Mouse (Mus musculus) layer of hippocampus, postnatal 25 days (tissue): ENCODE results near the gene Clcn3. TPM values are rescaled to one million over a fixed set of nuclear protein-coding genes. Genes with fewer than 3 reads are reported as not detected.
"Not testable (repeated sequence)": the region's sequence is repeated elsewhere in the genome, so short reads cannot be mapped to it uniquely, and the experiment has no call there.

ENCODE experiments used
- DNase-seq, 2 experiments: peaks; one replicate each; pipeline ENCODE4 v3.0.0; 2022; ENCODE audit warnings: mixed read lengths in 2 of 2, low spot score in 1 of 2; ENCODE audit errors: extremely low spot score in 1 of 2
- total RNA-seq, 2 experiments: library from RNA; stranded (reverse); gene quantifications; 2 replicates each; pipeline ENCODE4 v1.2.3; 2021

Clcn3 gene
- 100 to 1,000 TPM; 123 to 124 TPM for total RNA-seq

DNA sequence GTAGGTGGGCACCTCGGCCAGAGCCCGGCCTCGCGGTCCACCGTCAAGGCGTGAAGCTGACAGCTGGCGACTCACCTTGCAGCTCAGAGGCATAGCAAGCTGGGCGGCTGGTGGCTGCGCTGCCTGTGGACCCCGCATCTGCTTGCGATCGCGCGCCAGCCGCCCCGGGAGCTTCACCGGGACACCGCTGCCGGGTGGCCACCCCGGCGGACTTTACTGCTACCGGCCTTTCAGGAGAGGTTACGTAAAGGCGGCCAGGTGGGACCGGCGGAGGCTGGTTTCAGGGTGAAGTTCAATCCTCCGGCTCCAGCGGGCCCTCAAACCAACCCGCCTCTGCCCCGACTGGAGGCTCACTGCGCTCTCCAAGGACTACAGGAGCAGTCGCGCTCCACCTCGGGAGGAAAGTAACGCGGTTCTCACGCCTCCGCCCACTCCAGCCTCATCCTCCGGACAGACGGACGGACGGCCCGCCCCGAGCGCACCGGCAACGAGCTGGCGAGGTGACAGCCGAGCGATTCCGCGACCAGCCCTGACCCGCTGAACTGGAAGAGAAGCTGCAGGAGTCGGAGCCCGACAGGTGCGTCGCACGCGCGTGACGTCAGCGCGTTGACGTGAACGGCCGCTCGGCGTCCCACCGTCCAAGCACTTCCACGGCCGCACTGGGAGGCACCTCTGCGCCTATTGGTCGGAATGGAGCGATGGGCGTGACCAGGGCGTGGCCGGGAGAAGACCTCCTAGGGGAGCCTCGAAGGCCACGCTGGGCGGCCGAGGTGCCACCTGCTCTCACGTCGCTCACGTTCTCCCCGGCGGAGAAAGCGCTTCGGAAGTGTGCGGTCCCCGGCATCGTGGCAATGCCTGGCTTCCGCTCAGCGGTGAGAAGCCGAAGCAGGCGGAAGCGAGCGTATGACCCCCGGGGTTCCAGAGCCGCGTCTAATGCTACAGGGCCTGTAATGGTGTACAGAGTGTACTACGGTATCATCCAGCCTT is at the start of gene Clcn3:
Clcn3 (minus strand) TSS at position 600 of the 987 bp plus-strand sequence.
- DNase-seq: peak; percentile 89 to 94

DNA sequence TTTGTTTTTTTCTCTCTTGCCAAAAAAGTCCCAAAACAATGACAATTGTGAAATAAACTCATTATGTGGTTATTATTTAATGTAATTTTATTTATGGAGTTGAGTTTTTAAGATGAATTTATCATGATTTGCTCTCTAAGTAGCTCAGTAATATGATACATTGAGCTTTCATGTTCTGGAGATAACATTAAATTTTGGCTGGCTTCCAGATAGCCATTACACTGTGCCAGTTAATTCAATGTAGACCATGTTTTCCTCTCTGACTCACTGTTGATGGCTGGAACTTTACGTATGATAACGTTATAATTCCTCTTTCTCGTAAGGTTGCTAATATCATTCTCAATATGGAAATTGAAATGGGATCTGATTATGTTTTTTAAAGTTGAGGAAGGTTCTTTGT is 13.4 kb upstream of the Clcn3 start:
- DNase-seq: no peak

DNA sequence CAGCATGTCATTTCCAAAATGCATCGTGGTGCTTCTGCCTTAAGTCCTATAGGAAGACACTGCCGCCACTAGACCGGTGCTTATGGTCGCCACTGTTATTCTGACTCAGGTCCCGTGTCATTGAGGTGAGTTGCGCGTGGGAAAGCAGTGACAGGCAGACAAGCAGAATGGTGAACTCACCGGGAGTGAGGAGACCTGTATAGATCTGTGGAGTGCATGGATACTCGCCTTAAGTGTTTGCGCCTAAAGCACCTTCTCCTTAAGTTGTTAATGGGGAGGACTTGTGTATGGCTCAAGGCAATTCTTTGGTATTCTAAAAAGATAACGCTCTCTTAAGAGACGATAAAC is 10.5 kb upstream of the Clcn3 start:
- DNase-seq: no peak

DNA sequence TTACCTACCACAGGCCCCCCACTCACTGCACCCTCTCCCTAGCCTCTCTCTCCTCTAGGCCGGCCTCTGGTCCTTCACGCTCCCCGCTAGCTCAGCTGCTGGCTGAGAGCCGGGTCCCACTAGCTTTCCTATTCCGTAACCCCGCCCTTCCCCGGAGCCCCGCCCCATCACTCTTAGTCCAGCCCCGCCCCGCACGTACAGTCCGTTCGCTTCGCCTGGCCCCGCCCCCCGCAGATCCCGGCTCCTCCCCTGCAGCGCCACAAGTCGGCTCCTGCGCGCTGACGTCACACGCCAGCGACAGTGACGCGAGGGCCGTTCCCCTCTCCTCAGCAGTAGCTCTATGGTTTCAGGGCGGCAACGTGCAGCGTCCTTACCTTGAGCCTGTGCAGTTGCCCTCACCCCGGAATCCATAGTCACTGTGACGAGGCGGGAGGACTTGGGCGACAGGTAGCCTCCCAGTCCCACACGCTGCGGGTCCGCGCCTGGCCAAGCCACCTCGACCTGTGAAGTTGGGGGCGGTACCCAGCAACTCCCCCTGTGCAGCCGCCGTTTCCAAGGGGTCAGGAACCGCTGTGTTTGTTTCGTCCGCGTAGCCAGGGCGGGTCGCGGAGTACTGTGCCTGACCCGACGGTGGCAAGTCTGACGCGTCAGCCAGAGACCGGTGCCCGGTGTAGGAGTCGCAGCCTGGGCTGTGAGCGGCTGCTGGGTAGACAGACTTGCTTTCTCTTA is 10.0 kb upstream of the Clcn3 start, which contains the start of gene Nek1:
Nek1 (plus strand) TSS at position 286 of the 729 bp plus-strand sequence.
- peak; percentile 93 to 94 for DNase-seq

DNA sequence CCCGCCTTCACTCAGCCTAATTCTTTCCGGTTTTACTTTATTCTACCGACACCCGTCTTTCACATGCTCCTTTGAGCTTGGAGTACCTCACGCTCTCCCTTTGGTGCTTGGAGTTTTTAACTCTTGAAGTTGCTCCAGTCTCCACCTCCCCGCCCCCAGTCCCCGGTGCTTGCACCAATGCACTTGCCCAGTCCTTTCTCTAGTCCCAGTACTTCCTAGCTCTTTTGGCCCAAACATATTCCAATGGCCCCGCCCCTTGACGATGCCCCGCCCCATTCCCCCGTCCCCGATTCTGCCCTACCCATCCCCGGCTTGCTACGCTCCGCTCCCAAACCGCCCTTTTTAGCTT is 9.4 kb upstream of the Clcn3 start:
- no peak for DNase-seq

DNA sequence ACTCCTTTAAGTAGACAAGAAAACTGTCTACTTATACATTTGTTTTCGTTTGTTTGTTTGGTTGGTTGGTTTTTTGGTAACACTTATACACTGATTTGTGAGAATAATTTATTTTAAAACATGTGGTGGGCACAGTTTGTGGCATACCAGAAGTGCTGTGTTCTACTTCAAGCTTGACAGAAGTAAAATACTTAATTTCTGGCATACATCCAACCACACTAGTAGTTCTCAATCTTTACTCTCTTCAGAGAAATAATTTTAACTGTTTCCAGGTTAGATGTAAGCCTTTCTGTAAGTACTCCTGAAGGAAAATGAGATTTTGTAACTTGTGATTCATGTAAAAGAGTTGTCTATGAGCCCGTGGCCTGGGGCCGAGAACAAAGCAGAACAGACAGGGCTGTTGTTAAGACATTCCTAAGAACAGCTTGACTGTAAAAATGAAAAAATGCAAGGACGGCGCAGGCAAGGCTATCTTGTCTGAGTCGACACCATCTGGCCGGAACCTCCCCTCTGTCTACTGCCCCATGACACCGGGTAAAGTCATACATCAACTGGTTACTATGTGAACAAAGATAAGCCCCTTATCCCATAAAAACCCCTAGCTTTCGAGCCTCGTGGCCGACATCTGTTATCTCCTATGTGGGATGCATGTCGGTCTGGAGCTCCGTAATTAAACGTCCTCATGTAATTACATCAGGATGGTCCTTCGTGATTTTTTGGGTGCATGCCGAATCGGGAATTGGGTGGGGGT is 1.3 kb upstream of the Clcn3 start:
- DNase-seq: not testable (repeated sequence)

DNA sequence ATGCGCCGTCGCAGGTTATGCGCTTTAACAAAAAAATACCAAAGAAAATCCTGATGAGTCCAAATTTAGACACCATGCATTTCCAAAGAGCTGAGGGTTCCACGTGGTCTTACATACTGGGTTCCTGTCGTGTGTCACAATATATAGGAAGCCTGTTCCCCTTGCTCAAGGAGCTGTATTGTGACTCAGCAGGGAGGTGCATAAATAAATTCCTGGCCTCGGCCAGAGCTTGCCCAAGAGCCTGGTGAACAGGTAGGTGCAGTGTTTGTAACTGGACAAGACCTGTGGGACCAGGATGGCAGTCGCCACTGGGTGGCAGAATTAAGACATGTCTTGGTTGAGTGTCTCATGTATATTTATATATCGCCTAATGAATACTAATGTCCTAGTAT is 584 bp upstream of the Clcn3 start:
- DNase-seq: peak; percentile 44 to 51

DNA sequence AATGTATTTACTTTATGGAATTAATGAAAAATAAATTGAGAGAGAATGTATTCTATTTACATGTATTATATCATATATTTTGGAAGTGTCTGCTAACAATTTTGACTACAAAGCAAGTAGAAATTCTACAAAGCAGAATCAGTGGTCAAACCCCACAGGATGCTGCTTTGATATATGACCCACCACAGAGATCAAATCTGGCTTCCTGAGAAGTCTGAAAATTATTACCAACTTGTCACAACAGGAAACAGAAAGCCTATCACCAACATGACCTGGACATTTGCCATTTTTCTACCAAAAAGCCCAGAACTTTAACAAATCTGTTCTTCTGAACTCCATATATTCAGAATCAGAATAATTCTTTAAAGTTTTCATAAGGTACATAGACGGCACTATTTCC is 1.7 kb downstream of the Clcn3 start:
- DNase-seq: no peak

DNA sequence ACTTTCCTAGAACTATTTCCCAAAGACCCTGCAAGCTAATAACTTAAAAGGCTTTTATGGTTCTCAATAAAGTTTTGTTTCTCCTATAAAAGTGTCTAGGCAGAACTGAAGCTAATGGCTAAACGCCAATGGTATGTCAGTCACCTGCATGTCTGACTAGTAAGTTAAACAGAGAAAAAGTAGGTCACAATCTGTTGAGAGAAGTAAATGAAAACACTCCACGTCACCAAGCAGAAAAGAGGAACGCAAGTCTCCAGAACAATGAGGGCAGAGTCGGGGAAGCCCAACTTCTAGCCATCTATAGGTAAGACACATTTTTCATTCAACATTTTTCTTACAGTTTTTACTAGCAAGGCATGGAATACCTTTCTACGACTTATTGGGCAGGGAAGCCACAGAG is 4.6 kb downstream of the Clcn3 start:
- no peak for DNase-seq

DNA sequence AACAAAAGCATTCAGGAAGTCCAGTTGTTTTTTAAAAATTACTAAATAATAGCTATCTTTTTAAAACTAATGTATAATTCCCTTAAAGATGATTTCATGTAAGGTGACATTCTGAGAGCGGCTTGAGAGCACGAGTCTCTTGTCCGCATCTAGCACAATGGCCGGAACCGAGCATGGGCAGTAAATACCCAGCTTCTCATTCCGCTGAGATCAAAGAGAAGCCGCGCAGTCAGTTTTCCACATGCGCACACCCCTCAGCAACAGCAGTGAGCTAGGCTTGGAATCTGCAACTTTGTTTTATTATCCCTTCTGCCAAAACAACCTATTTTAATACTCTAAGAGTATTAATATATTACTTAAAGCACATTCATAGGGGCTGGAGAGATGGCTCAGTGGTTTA is 6.3 kb downstream of the Clcn3 start:
- DNase-seq: no peak

DNA sequence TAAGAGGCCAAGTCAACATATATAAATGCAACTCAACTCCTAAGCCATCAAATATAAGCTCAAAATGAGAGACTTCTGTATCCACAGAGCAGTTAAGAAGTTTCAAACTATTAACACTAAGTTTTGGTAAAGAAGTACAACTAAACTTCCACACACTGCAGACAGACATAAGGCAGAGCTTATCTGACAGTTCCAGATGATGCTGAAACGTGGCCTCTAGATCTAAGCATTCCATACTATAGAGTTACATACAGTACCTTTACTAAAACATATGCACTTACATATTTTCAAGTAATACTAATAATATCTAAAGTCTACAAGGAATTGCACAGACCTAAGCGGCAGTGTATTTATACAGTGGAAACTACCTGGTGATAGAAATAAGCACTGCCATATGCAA is 8.3 kb downstream of the Clcn3 start:
- DNase-seq: no peak

DNA sequence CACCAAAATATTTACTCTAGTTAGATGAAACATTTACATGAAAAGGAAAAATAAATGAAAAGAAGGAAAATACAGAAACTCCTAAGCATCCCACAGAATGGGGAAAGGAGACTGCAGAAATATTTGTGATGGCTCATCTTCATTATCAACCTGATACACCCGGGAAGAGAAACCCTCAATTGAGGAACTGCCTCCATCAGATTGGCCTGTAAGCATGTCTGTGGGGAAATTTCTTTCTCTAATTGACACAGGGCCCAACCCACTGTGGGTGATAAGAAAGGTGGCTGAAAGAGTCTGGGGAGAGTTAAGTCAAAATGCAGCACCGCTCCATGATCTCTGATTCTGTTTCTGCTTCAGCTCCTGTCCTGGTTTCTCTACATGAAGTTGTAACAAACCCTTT is 9.7 kb downstream of the Clcn3 start:
- no peak for DNase-seq

DNA sequence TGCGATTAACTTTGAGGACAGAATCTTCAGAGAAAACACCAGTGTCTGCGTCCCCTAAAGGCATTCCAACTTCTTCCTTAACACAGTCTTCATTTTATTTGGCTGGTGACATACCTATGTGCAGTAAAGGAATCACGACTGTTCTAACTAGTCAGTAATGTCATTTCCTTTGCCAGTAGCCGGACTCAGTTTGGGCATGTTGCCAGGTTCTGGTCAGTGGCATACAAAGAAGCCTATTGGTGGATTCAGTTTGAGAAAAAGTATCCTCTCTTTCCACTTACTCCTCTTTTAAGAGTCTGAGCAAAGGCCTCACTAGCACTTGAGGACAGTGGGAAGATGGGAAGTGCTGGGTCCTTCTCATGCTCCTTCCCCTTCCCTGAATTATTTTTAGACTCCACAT is 11.3 kb downstream of the Clcn3 start:
- no peak for DNase-seq

DNA sequence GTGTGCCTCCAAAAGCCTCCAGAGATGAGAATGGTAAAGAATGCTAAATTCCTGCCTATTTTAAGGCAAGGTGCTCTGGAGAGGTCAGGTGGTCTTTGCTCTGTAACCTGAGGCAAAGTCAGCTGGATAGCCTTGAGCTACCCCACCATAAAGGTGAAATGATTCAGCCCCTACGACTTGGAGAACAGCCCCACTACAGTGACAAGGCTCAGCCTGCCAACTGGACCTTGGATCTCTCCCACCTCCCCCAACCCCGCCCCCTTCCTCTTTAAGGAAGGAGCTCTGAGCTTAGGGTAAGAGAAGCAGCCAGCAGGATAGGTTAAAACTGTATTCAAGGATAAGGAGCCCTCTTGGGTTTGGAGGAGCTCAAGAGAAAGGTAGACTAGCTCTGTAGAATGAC is 14.0 kb downstream of the Clcn3 start:
- DNase-seq: no peak

DNA sequence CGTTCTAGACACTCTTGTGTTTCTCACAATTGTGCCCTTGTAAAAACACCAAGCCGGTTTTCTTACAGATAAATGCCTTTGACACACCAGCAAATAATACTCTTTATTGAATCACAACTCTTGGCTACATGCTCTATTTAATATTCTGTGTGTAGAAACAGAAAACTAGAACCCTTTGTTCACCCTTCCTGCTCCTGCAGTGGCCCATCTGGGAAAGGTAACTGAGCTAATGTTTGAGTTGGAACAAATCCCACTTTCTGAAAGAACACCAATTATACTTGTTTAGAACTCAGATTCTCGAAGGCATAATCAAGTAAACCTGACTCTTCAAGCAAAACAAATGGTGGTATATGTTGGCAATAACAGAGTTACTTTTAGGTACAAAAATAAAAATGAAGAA is 17.4 kb downstream of the Clcn3 start:
- no peak for DNase-seq

DNA sequence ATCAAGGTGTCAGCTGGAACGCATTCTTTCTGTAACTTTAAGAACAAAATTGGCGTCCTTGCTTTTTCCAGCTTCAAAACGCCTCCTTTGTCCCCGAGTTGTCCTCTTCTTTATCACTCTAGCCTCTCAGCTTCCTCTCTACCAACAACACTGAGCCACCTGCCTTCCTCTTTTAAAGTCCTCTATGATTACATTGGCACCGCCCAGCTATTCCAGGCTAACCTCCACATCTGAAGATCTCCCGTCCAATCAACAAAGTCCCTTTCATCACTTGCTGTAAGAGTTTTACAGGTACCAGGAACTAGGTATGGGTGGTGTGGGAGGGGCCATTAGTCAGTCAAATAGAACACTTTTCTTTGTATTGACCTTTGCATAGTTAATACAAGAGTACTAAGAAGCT is 17.8 kb downstream of the Clcn3 start:
- DNase-seq: no peak

DNA sequence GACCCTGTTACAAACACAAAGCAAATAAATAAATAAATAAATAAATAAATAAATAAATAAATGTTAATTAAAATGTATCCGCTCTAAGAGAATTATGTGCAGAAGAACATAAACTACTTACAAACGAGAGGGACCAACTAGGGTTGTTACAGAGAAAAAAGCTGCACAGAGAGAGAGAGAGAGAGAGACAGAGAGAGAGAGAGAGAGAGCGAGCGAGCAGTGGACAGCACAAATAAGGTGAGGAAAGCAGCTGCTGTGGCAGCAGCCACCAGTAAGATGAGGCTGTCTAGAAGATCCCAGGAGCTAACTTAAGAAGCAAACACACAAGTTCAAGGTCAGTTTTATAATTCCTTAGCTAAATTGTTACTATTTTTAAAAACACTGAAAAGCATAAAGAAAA is 18.6 kb downstream of the Clcn3 start:
- no peak for DNase-seq

DNA sequence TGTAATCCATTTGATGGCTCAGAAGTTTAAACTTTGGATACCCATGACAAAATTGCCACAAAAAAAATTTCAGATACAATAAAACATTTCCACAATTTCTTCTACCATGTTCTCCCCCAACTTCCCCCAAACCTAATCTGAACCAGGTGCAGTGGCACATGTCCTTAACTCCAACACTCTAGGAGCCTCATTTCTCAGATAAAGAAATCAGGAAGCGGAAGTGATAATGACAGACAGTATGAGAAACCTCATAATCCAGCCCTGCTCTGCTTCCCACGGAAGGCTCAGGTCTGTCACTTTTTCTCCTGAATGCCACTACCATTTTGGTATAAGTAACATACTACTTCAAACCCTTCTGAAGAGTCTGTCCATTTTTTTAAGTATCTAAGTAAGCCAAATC is 19.2 kb downstream of the Clcn3 start:
- DNase-seq: no peak

DNA sequence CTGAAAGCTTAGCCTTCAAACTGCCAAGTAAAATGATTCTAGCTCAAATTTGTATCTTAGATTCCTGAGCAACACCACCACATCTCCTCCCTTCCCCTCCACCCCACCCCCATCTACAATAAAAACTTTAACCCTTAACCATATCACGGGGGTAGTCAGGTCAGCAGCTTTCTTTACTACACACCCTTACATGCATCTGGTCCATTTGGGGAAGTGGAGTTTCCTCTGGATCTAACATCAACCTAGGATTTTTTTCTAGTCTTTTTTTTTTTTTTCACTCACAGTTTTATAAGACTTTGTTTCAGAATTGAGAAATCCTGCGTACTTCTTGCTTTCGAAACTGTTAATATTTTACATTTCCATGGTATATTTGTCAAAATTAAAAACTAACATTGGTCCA is 20.3 kb downstream of the Clcn3 start:
- no peak for DNase-seq

DNA sequence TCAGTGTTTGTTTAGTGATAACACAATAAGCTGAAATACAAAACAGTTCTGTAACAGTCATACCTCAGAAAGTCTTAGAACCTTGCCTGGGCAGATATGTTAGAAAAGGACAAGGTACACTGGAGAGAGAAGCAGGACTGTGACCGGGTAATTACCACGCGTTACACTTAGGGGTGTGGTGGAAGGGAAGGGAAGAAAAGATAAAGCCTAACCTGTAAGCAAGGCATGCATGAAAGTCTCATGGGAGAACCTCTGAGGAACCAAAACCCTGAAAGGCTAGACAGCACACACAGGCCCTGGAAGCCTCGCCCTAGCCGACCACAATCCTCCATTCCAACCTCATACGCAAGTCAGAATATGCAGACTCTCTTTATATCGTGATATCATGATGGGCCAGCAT is 26.3 kb downstream of the Clcn3 start:
- no peak for DNase-seq
